Mouse (Mus musculus) neural tube, embryonic 14.5 days (tissue): Measurements from ENCODE around the gene Ago1. TPM values are rescaled to one million over a fixed set of nuclear protein-coding genes. Genes with fewer than 3 reads are reported as not detected.

Experiments
- ATAC-seq: fragments of 200-750 bp; cut with Nextera tagmentation; 2 replicates; pipeline ENCODE4 v1.8.0; 2017; ENCODE audit warnings: low read depth, mild to moderate bottlenecking, moderate TSS enrichment, moderate library complexity
- H3K27ac ChIP-seq: fragments of 300-500 bp; sonication (generic); 2 replicates; pipeline ENCODE4 v1.5.1; 2014; ENCODE audit warnings: low read depth, mild to moderate bottlenecking, control low read depth, low read length, moderate library complexity, mixed read lengths
- H3K27me3 ChIP-seq: fragments of 300-500 bp; sonication (generic); 2 replicates; pipeline ENCODE4 v1.6.1; 2014; ENCODE audit warnings: low read length; ENCODE audit not compliant: control insufficient read depth, insufficient read depth
- H3K36me3 ChIP-seq: fragments of 300-500 bp; sonication (generic); 2 replicates; pipeline ENCODE4 v1.6.1; 2014; ENCODE audit warnings: low read length, mixed read lengths; ENCODE audit not compliant: control insufficient read depth, insufficient read depth
- H3K4me1 ChIP-seq: fragments of 300-500 bp; sonication (generic); 2 replicates; pipeline ENCODE4 v1.6.1; 2014; ENCODE audit warnings: low read length; ENCODE audit not compliant: control insufficient read depth, insufficient read depth
- H3K4me2 ChIP-seq: fragments of 300-500 bp; sonication (generic); 2 replicates; pipeline ENCODE4 v1.6.1; 2014; ENCODE audit warnings: mild to moderate bottlenecking, low read depth, low read length, control low read depth
- H3K4me3 ChIP-seq: fragments of 300-500 bp; sonication (generic); 2 replicates; pipeline ENCODE4 v1.5.1; 2014; ENCODE audit warnings: low read depth, low read length, control low read depth, mixed read lengths
- H3K9ac ChIP-seq: fragments of 300-500 bp; sonication (generic); replicated peaks from 2 replicates; pipeline ENCODE4 v1.6.1; 2014; ENCODE audit warnings: low read depth, mild to moderate bottlenecking, control low read depth, low read length, mixed read lengths
- H3K9me3 ChIP-seq: fragments of 300-500 bp; sonication (generic); 2 replicates; pipeline ENCODE4 v1.6.1; 2016; ENCODE audit warnings: low read length; ENCODE audit not compliant: control insufficient read depth
- WGBS: fragments of 180-500 bp; shearing (Covaris S2); extraction: QIAGEN DNeasy Blood & Tissue Kit; methylation state at CpG from one replicate; pipeline ENCODE4 v1.1.7; 2014; 5-methylcytosine and 5-hydroxymethylcytosine counted together
- polyA plus RNA-seq: library from polyadenylated mRNA; unstranded; fragments of >200 nt; fragmentation: Nextera tagmentation; extraction: Ambion mirVana; gene quantifications from 2 replicates; pipeline ENCODE4 v1.2.1, GENCODE M21; 2014

Gene Ago1
- 15.7 and 18.8 TPM in 2 replicates for polyA plus RNA-seq

DNA sequence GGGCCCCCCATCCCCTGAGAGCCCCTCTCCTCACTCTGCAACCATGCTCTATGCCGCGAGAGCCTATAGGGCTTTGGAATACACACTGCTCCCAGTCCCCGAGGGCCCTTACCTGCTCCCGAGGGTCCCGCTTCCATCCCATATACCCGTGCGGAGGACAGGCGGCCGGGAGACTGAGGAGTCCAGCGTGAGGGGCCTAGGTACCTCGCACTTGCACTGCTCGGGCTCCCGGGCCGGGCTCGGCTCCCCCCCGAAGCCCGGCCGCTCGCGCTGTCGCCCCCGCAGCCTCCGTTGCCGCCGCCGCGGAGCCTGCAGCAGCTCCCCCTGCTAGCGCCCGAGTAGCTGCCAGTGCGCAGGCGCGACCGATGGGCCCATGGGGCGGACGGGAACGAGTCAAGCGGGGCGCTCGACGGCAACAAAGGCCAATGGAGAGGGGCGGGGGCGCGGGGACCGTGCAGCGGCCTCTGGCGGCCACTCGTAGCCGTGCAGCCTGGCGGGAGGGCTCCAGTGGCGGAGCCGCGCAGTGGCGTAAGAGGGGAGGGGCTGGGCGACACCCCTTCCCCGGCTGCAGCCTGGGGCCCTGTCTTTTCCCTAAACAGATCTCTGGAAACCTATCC, at the start of gene Ago1:
Gene Ago1 (minus strand): TSS at position 299 of the 617 bp plus-strand sequence.
- under 1% methylated on average over 54 of the region's 55 CpGs for WGBS
- Histone ChIP-seq H3K36me3 (no peaks in the 10 kb centered on the region), H3K27ac (peak within 1 kb of the TSS; percentile 97), H3K9me3 (no peaks in the 10 kb centered on the region), H3K4me1 (peaks cover 32% of the 10 kb centered on the region), H3K9ac (peak within 1 kb of the TSS; percentile 97), H3K4me3 (peak within 1 kb of the TSS; percentile 94), H3K4me2 (peak within 1 kb of the TSS; percentile 64), H3K27me3 (no peaks in the 10 kb centered on the region; the same call in 1 of the 2 replicates)
- ATAC-seq: peak; percentile 87

DNA sequence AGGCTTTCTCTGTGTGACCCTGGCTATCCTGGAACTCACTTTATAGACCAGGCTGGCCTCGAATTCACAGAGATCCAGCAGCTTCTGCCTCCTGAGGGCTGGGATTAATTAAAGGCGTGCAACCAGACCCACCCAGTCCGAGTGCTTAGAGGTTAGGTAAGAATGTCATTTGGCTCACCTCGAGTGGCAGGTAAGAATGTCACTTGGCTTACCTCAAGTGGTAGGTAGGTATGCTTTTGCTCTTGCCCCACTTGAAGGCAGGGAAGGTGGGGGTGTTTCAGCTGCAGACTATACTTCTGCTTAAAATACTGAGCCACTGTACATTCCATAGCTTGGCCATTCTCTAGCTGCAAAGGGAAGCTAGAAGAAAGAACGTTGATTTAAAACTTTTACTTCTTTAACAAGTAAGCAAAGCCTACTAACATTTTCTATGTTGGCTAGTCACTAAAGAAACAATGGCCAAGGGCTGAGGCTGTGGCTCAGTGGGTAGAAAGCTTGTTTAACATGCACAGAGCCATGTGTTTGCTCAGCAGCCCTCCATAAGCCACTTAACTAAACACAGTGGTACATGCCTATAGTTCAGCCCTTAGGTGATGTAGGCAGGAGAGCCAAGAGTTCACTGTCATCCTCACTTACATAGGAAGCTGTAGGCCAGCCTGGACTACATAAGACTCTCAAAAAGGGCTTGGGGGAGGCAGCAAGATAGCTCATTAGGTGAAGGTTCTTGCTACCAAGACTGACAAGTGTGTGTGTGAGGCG, 44.1 kb upstream of the Ago1 start:
- Histone ChIP-seq H3K4me1 (no peaks in the 10 kb centered on the region), H3K27ac (no peak overlapping the region), H3K9me3 (no peaks in the 10 kb centered on the region), H3K4me3 (no peak overlapping the region), H3K27me3 (no peaks in the 10 kb centered on the region), H3K4me2 (no peak overlapping the region), H3K36me3 (peaks cover 52% of the 10 kb centered on the region), H3K9ac (no peak overlapping the region)
- no peak for ATAC-seq
- WGBS: 88% methylated on average over 6 of the region's 6 CpGs

DNA sequence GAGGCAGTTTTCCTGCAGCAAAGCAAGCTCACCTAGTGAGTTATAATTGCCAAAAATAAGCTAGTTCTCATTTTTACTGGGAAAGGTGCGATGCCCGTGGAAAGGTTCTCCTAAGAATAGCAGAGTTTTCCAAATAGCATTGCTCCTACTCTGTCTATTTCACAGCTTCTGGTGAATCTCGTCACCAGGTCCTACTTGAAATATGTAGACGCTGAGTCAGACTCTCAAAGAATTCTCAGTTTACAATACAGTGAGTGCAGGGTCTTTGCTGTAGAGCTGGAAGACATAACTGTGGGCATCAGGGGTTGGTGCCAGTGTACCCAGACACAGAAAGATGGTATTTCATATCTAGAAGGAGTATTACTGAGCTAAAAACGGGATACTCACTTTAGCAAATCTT, 42.6 kb upstream of the Ago1 start:
- Histone ChIP-seq H3K9ac (no peak overlapping the region), H3K4me2 (no peak overlapping the region), H3K36me3 (peaks cover 54% of the 10 kb centered on the region), H3K9me3 (no peaks in the 10 kb centered on the region), H3K27ac (no peak overlapping the region), H3K27me3 (no peaks in the 10 kb centered on the region), H3K4me1 (no peaks in the 10 kb centered on the region), H3K4me3 (no peak overlapping the region)
- no peak for ATAC-seq
- 91% methylated on average over 5 of the region's 5 CpGs for WGBS

DNA sequence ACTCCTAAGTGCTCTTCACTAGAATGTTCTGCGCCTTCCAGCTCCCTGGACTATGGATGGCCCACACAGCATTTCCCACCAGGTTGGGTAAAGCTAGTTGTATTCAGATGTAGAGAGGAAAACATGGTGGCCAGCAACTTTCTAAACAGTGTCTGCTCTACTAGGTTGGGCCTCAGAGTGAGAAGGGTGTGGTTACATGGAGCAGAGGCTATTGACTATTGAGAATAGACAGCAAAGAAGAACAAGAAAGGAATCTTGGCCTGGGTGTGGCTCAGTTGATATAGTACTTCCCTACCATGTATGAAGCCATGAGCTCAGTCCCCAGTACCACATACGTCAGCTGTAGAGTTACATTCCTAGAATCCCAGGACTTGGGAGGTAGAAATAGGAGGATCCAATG, 40.7 kb upstream of the Ago1 start:
- no peak overlapping the region for H3K4me2 ChIP-seq
- H3K9ac ChIP-seq: no peak overlapping the region
- 91% methylated on average over 2 of the region's 2 CpGs for WGBS
- H3K27me3 ChIP-seq: no peaks in the 10 kb centered on the region
- H3K9me3 ChIP-seq: no peaks in the 10 kb centered on the region
- H3K36me3 ChIP-seq: peaks cover 66% of the 10 kb centered on the region
- H3K4me3 ChIP-seq: no peak overlapping the region
- ATAC-seq: no peak
- H3K4me1 ChIP-seq: no peaks in the 10 kb centered on the region
- H3K27ac ChIP-seq: no peak overlapping the region

DNA sequence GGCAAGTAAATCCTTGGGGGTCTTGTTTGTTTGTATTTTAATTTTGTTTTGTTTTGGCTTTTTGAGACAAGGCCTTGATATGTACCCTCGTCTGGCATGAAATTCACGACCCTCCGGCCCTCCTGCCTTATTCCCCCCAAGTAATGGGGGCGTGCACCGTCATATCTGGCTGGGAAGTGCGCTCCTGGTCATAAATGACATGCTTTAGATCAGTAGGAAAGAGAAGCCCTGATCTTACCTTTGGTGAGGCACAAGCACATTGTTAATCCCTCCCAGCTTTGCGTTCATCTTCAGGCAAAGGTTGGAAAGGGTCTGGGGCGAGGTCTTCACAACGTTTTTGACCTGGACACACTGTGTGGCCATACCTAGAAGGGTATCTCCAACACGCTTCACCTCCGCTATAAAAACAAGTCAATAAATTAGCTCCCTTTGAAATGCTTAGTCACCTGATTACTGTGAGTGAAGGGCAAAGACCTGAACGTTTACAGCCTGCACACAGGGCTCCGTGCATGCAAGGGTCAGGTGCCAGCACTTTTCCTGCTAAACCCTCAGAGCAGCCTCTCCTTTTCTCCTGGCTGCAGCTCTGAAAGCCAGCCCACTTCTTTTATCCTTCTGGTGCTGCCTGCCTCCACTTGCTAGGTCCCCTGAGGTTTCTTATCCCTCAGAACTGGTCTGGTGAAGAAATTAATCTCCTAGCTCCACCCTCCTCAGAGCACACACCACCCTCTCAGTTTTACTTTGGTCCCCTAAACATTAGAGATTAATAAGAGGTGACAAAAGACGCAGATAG, 39.9 kb upstream of the Ago1 start:
- peaks cover 67% of the 10 kb centered on the region for H3K36me3 ChIP-seq
- WGBS: 71% methylated on average over 14 of the region's 14 CpGs
- no peak for ATAC-seq

DNA sequence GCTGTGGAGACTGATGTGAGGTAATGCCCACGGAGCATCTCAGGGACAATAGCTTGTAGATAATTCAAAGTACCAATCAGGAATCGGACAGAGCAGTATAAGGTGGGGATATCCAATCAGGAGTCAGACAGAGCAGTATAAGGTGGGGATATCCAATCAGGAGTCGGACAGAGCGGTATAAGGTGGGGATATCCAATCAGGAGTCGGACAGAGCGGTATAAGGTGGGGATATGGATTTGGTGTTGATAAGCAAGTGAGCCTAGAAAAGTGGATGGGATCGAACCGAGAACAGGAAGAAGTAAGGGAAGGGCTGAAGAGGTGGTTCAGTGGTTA, 34.6 kb upstream of the Ago1 start:
- no peak overlapping the region for H3K27ac ChIP-seq
- H3K9me3 ChIP-seq: no peaks in the 10 kb centered on the region
- ATAC-seq: peak; percentile 34; the same call in 1 of the 2 replicates
- H3K36me3 ChIP-seq: peaks cover 29% of the 10 kb centered on the region
- no peaks in the 10 kb centered on the region for H3K27me3 ChIP-seq
- H3K4me2 ChIP-seq: no peak overlapping the region
- H3K9ac ChIP-seq: no peak overlapping the region
- no peak overlapping the region for H3K4me3 ChIP-seq
- H3K4me1 ChIP-seq: no peaks in the 10 kb centered on the region
- 56% methylated on average over 8 of the region's 8 CpGs for WGBS

More for the DNA sequence above, 39.9 kb upstream of the Ago1 start:
- no peak overlapping the region for H3K4me3 ChIP-seq
- H3K4me1 ChIP-seq: no peaks in the 10 kb centered on the region
- H3K9ac ChIP-seq: no peak overlapping the region
- H3K9me3 ChIP-seq: no peaks in the 10 kb centered on the region
- H3K27ac ChIP-seq: no peak overlapping the region
- no peaks in the 10 kb centered on the region for H3K27me3 ChIP-seq
- H3K4me2 ChIP-seq: no peak overlapping the region

DNA sequence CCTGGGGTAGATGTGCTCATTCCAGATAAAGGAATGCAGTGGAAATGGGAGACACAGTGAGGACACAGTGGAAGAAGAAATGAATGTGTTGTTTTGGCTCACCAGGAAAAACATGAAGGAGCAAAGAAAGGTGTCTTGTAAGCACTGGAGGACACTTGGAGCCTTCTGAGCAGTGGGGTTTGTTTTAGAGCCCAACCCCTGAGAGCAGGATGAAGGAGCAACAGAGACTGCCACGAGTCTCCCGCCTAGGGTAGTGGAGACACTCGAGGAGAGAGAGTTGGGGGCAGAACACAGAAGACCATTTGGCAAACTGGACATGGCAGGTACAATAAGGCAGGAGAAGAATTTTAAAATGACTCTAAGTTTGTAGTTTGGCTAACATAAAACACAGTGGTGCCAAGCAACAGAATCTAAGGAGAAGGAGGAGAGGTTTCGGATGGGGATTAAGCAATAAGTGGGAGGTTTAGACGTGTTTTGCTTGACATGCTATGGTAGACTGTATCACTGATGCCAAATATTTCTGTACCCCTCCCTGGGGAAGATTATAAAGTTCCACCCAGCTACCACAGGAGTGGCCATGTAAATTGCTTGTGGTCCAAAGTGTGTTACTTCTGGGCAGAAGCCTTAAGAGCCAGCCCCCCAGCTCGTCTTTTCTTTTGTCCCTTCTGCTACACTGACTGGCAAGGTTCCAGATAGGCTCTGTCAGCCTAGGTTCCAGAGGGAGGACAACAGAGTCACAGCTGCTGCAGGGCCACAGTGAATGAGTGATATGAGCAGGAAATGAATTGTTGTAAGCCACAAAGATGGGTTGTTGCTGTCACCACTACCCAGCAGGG, 34.0 kb upstream of the Ago1 start:
- peaks cover 26% of the 10 kb centered on the region for H3K36me3 ChIP-seq
- H3K4me1 ChIP-seq: no peaks in the 10 kb centered on the region
- 66% methylated on average over 6 of the region's 6 CpGs for WGBS
- no peak overlapping the region for H3K9ac ChIP-seq
- H3K4me3 ChIP-seq: no peak overlapping the region
- no peak overlapping the region for H3K27ac ChIP-seq
- no peak overlapping the region for H3K4me2 ChIP-seq
- no peak for ATAC-seq
- H3K27me3 ChIP-seq: no peaks in the 10 kb centered on the region
- no peaks in the 10 kb centered on the region for H3K9me3 ChIP-seq

DNA sequence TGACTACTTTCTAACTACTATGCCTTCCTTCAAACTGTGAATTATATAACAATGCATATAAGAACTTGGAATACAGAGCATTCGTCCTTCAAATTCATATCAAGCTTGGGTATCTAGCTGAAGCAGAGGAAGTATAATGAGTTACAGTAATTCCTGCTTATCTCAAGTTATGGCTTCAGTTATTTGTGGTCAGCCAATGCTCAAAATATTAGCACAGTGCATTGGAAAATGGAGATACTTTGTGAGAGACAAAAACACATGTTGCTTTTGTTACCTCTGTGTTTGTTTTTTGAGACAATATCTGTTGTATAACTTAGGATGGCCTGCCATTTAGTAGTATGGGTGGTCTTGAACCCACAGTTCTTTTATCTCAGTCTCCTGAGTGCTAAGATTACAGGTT, 30.2 kb upstream of the Ago1 start:
- Histone ChIP-seq H3K4me1 (no peaks in the 10 kb centered on the region), H3K36me3 (peaks cover 21% of the 10 kb centered on the region)
- WGBS: 91% methylated on average over 1 of the region's 1 CpGs

More for the DNA sequence above, 30.2 kb upstream of the Ago1 start:
- Histone ChIP-seq H3K4me2 (no peak overlapping the region), H3K27me3 (no peaks in the 10 kb centered on the region), H3K4me3 (no peak overlapping the region), H3K9me3 (no peaks in the 10 kb centered on the region), H3K9ac (no peak overlapping the region), H3K27ac (no peak overlapping the region)
- no peak for ATAC-seq
